Mouse (Mus musculus) erythroblast, embryonic 14.5 days (primary cell): ENCODE data around the gene Alyref2.

Experiments used
- GATA1 ChIP-seq: IDR thresholded peaks from 2 replicates; pipeline ENCODE4 v1.6.1; 2012; ENCODE audit warnings: low read length, inconsistent platforms, mixed read lengths
- TAL1 ChIP-seq: IDR thresholded peaks from 3 replicates; pipeline ENCODE4 v1.6.1; 2012; ENCODE audit warnings: low read length, inconsistent platforms, mixed read lengths

DNA sequence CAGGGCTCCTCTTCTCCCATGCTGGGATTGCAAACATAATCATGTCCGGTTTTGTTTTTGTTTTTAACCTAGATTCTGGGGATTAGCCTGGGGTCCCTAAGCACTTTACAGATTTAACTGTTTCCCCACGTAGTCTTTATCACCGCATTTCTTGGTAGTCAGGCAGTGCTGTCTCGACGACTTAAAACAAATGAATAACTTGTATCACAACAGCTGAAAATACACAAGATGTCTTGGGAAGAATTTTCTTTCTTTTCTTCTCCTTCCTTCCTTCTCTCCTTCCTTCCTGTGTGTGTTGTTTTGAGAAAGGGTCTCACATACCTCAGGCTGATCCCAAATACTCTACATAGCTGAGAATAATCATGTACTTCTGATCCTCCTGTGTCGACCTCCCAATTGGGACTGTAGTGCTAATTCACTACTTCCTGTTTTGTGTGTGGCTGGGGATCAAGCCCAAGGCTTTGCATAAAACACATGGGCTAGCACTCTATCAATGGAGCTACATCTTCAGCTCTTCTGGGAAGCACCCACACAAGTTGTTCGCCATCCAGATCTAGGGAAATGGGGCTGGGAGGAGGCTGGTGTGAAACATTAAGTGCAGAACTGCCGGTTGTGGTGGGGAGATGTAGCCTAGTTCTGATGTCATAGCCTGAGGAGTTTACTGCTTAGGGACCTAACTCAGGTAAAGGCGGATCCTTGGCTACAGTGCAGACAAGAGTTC, 29.2 kb upstream of the Alyref2 start:
- TF ChIP-seq GATA1: no peak
- TF ChIP-seq TAL1: no peak
